Mouse (Mus musculus): ENCODE measurements around the gene Slc35e4. TPM values are rescaled to one million over a fixed set of nuclear protein-coding genes. Genes with fewer than 3 reads are reported as not detected.
"Not testable (repeated sequence)": the region's sequence is repeated elsewhere in the genome, so short reads cannot be mapped to it uniquely, and the experiment has no call there.

Slc35e4 gene
- 10 to 100 TPM; 15.8 to 19.4 TPM for total RNA-seq (2021)
- long read RNA-seq, experiment 1, transcript Slc35e4-201 (2 exons, 3,059 nt): major isoform, 49 of 52 reads
- long read RNA-seq, experiment 1, partial matches to known transcripts: 0 of 52 reads
- long read RNA-seq, experiment 1, other reads (novel, unspliced or antisense): 3 of 52 reads
- long read RNA-seq, experiment 2, transcript Slc35e4-201 (2 exons, 3,059 nt): major isoform, 82 of 89 reads
- long read RNA-seq, experiment 2, partial matches to known transcripts: 0 of 89 reads
- long read RNA-seq, experiment 2, other reads (novel, unspliced or antisense): 7 of 89 reads

DNA sequence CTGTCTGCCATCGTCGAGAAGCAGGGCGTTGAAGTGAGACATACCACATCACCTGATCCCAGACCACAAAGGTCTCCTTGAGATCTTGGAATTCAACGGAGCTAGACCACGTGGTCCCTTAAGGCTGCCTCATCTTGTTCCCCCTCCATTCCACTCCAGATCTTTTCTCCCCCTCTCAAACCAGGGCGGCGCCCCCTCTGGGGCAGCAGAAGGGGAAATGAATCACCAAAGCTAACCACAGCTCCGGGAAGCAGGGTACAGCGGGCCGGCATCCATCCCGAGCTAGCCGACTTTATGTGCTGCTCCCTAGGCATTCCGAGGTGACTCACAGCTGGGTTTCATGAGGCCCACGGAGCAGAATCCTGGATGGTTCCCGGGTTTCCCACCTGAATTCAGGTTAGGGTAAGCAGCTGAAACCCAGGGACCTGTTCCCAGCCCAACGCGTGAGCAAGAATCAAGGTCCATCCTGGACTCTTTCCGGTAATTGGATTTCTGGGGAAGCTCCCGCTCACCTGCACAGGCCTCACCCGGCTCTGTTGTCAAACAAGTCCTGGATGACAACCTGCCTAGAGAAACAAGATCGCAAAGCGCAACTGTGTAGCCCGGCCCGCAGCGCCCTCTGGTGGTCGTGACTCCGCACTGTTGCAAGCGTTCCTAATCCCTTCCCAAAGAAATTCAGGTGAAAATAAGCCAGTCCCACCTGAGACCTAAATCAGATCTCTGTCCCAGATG, at the start of gene Slc35e4:
Gene Slc35e4, minus strand, starts transcription at position 556 of the 732 bp plus-strand sequence.
- peak; percentile 90 for DNase-seq

GRCm38 (mm10) chr11:3963610-3964415, 49.3 kb upstream of the Slc35e4 start, which contains the start of gene Pes1:
TSS of gene Pes1 (plus strand) at chr11:3963975.
- DNase-seq: peak; percentile 61

- no peak for DNase-seq
Observed at GRCm38 (mm10) chr11:3963155-3963554, 48.7 kb upstream of the Slc35e4 start.

GRCm38 (mm10) chr11:3961761-3962160, 47.3 kb upstream of the Slc35e4 start:
- no peak for DNase-seq

GRCm38 (mm10) chr11:3960901-3961300, 46.4 kb upstream of the Slc35e4 start:
- DNase-seq: no peak

GRCm38 (mm10) chr11:3955371-3955770, 40.9 kb upstream of the Slc35e4 start:
- not testable (repeated sequence) for DNase-seq

GRCm38 (mm10) chr11:3954876-3955275, 40.4 kb upstream of the Slc35e4 start:
- DNase-seq: not testable (repeated sequence)

DNA sequence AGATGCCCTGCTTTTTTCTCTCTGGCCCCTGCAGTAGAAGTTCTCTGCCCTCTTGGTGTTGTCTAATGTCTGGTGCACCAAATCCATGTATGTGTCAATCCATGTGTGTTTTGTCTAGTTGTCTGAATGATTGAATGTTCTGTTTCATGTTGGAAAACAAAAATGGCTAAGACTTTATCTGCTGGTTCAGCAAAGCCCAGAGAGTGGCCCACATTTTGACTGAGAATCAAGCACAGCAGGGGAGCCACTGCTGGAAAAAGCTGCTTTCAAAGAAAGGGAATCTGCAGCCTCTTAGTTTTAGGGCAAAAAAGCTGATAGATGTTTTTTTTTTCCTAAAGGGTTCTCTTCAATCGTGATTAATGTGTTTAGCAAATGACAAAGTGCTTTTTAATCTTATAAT, 31.9 kb upstream of the Slc35e4 start:
- no peak for DNase-seq

DNA sequence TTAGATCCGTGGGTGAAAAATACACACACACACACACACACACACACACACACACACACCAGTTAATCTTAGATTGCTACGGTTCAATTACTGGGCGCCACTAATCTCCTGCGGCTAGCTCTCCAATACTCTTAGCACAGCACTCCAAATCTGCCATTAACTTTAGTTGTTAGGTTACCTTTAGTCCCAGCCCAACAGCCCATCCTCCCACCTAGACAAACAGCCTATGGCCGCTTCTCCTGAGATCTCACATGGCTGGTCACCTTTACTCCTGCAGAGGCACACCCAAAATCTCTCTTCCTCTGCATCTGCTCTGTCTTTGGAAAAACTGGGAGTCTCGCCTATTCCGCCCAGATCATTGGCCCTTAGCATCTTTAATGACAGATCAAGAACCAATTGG, 26.9 kb upstream of the Slc35e4 start:
- DNase-seq: no peak

- DNase-seq: no peak
Observed at GRCm38 (mm10) chr11:3937321-3937874, 22.9 kb upstream of the Slc35e4 start.

DNA sequence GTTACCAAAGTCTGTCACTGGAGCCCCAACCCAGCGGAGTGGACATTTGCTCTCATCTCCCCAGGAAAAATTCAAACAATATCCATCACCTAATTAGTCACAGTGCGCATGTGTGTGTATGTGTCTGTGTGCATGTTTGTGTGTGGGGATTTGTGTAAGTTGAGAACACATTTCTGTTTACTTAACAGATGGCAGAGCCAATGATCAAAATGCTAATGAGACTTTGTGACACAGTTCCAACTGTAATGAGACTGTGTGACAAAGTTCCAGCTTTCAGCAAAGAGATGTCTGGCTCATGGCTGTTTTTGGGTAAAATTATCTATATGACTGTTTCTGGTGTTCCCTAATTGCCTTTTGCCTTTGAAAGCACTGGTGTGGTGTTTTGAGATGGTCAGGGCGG, 21.9 kb upstream of the Slc35e4 start:
- DNase-seq: no peak

DNA sequence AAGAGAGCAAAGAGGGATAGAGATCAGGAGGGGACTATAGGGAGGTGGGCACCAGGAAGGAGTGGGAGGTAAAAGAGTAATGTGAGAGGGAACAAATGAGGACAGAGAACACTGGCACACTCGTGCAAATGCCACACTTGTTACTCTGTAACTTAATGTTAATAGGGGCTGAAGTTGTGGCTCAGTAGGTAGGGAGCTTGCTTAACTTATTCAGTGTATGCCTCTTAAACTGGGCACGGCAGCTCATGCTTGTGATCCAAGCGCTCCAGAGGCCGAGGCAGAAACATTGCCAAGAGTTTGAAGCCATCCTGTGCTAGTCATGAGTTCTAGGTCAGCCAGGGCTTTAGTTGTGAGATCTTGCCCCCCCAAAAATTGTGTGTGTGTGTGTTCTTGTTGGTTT, 20.7 kb upstream of the Slc35e4 start:
- no peak for DNase-seq

GRCm38 (mm10) chr11:3933756-3934285, 19.4 kb upstream of the Slc35e4 start:
- no peak for DNase-seq

DNA sequence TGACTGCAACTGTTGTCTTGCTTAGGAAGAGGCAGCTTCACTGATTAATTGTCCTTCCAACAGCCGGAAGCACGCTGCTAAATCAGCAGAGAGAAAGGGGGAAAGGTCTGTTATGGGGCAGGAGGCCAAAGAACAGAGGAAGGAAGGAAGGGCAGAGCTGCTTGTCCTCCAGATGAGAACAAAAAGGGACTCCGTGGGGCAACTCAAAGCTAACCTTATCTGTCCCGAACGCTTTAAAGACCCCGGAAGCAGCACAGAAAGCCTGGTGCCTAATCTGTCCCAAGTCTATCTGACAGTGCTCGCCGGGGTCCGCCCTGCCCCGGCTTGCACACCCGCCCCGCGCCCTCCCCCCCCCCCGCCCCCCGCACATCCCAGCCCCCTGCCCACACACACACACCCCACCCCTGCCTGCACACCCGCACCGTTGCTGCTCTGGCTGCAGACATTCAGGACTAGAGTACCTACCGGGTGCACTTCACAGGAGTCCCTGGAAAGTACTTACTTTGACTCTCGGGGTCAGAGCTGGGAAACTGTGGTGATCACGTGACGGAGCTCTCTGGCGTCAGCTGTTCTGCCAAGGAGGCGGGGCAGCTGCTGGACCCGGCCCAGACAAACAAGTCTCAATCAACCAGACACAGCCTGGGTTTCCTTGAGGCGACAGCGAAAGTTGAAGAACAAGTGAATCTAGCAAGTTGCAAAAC, 17.2 kb upstream of the Slc35e4 start, which contains the start of gene Tcn2:
Gene Tcn2, minus strand, starts transcription at position 649 of the 701 bp plus-strand sequence.
- peak; percentile 83 for DNase-seq

GRCm38 (mm10) chr11:3930931-3931330, 16.5 kb upstream of the Slc35e4 start:
- no peak for DNase-seq

- DNase-seq: peak; percentile 1
Observed at GRCm38 (mm10) chr11:3930019-3930418, 15.6 kb upstream of the Slc35e4 start.

DNA sequence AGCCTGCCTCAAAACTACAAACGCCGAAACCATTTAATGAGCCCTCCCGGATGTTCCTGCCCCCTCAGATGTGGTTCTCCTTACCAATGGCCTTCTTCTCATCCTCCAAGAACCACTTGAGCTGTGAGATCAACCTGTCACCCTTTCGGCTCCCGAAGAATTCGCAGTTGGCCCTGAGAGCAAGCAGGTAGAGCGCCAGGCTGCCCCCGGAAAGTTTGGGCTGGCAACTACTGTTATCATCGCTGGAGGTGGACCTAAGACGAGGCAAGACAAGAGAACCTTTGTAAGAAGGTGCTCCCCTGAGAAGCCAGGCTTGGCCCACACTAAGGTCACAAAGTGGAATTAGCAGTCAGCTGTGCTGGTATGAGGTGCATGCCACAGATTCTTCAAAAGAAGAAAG, 11.5 kb upstream of the Slc35e4 start:
- DNase-seq: peak; percentile 2

- DNase-seq: no peak
Observed at GRCm38 (mm10) chr11:3922731-3923130, 8.3 kb upstream of the Slc35e4 start.

- DNase-seq: no peak
Observed at GRCm38 (mm10) chr11:3922115-3922514, 7.7 kb upstream of the Slc35e4 start.

GRCm38 (mm10) chr11:3921281-3921850, 6.9 kb upstream of the Slc35e4 start:
- peak; percentile 39 for DNase-seq

DNA sequence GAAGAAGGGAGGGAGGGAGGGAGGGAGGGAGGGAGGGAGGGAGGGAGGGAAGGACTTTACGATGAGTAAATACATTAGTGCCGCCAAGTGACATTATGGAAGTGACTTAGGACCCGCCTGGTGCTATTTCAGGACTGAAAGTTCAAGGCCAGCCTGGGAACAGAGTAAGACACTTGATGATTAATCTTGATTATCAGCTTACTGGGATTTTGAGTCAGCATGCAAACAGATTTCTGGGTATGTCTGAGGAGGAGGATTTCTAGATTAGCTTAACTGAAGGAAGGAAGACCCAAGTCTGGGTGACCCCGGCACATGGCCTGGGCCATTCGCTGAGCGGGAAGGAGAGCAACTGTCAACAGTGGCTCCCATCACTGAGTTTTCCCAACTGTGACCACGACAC, 6.0 kb upstream of the Slc35e4 start:
- no peak for DNase-seq
